Mouse (Mus musculus): ENCODE measurements around the gene Morn3. TPM values are rescaled to one million over a fixed set of nuclear protein-coding genes. Genes with fewer than 3 reads are reported as not detected.

Morn3 gene
- polyA plus RNA-seq, 1 experiment from 2014 or later: 3.9 TPM

DNA sequence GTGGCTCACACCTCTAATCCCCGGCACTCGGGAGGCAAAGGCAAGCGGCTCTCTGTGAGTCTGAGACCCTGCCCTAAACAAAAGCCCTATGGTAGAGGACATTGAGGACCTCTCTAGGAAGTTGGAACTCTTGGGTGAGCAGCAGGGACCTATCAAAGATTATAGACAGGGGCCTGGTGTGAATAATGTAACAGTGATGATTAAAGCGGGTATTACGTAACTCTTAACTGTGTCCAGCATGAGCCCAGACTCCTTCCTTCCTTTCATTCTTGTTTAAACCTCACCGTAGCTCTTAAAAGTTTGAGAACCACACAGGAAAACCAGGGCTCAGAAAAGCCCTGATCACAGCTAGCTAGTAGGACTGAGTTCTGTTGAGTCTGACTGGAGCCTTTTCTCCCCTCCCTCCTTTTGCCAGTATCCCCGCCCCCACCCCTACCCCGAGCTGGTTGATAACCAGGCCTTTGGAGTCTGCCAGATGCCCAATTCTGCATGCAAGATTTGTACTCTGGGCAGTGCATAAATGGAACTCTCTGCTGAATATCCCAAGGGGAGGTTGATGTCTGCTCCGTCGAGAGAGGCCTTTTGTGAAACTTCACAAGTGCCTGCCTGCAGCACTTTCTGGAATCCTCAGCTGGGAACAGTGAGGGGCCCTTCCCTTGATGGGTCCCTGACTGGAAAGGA, 27.3 kb downstream of the Morn3 start:
- H3K4me3 ChIP-seq (ENCODE audit: low read length): no peak overlapping the region
- H3K4me2 ChIP-seq (ENCODE audit: low read depth, low read length): peak overlapping the region; percentile 30; the same call in 1 of the 2 replicates
- peaks cover 32% of the 10 kb centered on the region for H3K4me1 ChIP-seq (replicated peaks; ENCODE audit: control insufficient read depth, insufficient read depth, low read length)
- no peaks in the 10 kb centered on the region for H3K9me3 ChIP-seq (ENCODE audit: control insufficient read depth, low read length)
- peak overlapping the region; percentile 23; the same call in 1 of the 2 replicates for H3K9ac ChIP-seq (ENCODE audit: low read length)
- no peaks in the 10 kb centered on the region for H3K27me3 ChIP-seq (ENCODE audit: control insufficient read depth, insufficient read depth, low read depth, low read length)
- peak overlapping the region; percentile 40 for H3K27ac ChIP-seq (ENCODE audit: low read length)
- ATAC-seq (ENCODE audit: low read depth): no peak
- H3K36me3 ChIP-seq (ENCODE audit: control insufficient read depth, insufficient read depth, low read length): no peaks in the 10 kb centered on the region
- 42% methylated on average over 10 of the region's 10 CpGs for WGBS

DNA sequence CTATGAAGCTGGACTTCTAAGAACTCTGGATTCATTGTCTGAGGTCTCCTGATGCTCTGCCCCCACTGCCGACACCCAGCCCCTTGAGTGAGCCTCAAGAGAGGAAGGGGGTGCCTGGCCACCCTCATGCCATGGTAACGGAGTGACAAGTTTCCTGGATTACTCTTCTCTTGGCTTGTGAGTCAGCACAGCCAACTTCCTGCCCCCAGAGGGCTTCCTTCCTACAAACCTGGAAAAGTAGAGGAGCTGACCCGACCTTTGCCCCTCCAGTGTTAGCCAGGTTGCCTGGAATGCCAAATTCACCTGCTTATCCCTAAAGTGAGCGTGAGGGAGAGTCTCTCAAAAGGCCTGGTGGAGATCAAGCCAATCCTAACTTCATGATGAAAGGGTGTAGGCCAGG, 29.3 kb downstream of the Morn3 start:
- Histone ChIP-seq H3K4me1 (replicated peaks; ENCODE audit: control insufficient read depth, insufficient read depth, low read length) (peaks cover 38% of the 10 kb centered on the region), H3K4me2 (ENCODE audit: low read depth, low read length) (peak overlapping the region; percentile 78; the same call in 1 of the 2 replicates), H3K27me3 (ENCODE audit: control insufficient read depth, insufficient read depth, low read depth, low read length) (no peaks in the 10 kb centered on the region), H3K4me3 (ENCODE audit: low read length) (no peak overlapping the region), H3K27ac (ENCODE audit: low read length) (no peak overlapping the region), H3K9ac (ENCODE audit: low read length) (no peak overlapping the region), H3K9me3 (ENCODE audit: control insufficient read depth, low read length) (no peaks in the 10 kb centered on the region), H3K36me3 (ENCODE audit: control insufficient read depth, insufficient read depth, low read length) (no peaks in the 10 kb centered on the region)
- no peak for ATAC-seq (ENCODE audit: low read depth)
- 64% methylated on average over 4 of the region's 4 CpGs for whole genome bisulfite sequencing

DNA sequence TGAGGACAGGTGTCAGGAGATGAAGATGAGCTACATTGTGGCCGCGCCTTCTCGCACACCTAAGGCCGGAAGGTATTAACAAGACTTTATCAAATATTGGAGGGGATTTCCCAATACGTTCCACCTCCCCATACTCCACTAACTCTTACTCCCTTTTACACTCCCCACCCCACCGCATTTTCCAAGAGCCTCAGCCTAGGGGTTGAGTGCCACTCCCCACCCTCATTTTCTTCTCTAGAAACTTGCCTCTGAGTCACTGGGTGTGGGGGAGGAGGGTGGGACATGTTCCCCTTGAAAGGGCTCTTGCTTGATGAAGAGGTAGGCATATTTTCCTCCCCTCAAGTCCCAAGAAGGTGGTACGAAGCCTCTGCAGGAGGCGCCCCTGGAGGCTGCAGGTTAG, 30.9 kb downstream of the Morn3 start:
- Histone ChIP-seq H3K27ac (ENCODE audit: low read length) (peak overlapping the region; percentile 97), H3K36me3 (ENCODE audit: control insufficient read depth, insufficient read depth, low read length) (no peaks in the 10 kb centered on the region), H3K4me1 (replicated peaks; ENCODE audit: control insufficient read depth, insufficient read depth, low read length) (peaks cover 38% of the 10 kb centered on the region), H3K4me3 (ENCODE audit: low read length) (peak overlapping the region; percentile 86), H3K9me3 (ENCODE audit: control insufficient read depth, low read length) (no peaks in the 10 kb centered on the region), H3K4me2 (ENCODE audit: low read depth, low read length) (peak overlapping the region; percentile 78), H3K9ac (ENCODE audit: low read length) (peak overlapping the region; percentile 88), H3K27me3 (ENCODE audit: control insufficient read depth, insufficient read depth, low read depth, low read length) (no peaks in the 10 kb centered on the region)
- ATAC-seq (ENCODE audit: low read depth): peak; percentile 13
- 19% methylated on average over 8 of the region's 8 CpGs for WGBS

DNA sequence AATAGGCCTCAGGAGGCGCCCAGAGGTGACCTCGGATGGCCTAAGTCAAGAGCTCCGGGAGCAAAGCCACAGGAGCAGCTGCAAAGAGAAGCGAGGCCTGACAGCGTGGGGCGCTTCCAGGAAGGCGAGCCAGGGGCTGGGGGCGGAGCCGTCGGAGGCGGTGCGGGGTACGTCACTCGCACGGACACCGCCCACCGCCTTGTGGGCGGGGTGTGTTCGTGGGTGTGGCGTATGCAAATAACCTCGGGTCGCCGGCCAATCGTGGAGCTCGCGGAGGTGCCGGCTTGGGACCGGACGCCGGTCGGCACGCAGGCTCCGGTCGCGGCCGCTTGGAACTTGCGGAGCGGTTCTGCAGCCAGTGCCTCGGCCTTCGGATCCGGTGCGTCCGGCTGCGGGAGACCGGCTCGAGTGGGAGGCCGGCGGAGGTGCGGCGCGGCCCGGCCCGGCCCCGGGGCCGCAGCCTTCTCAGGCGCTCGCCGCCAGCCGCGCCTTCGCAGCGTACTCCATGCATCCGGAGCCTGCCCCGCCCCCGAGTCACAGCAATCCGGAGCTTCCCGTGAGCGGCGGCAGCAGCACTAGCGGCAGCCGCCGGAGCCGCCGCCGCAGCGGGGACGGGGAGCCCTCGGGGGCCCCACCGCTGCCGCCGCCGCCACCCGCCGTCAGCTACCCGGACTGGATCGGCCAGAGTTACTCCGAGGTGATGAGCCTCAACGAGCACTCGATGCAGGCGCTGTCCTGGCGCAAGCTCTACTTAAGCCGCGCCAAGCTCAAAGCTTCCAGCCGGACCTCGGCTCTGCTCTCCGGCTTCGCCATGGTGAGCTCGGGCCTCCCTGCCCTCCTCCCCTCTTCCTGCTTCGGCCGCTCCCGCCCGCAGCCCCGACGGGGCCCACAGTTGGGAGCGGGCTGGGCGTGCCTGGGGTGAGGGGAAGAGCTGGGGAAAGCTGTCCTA, 31.8 kb downstream of the Morn3 start, which contains the start of gene Orai1:
Gene Orai1, plus strand, starts transcription at position 322 of the 949 bp plus-strand sequence.
- Histone ChIP-seq H3K9ac (ENCODE audit: low read length) (peak within 1 kb of the TSS; percentile 88), H3K36me3 (ENCODE audit: control insufficient read depth, insufficient read depth, low read length) (no peaks in the 10 kb centered on the region), H3K27me3 (ENCODE audit: control insufficient read depth, insufficient read depth, low read depth, low read length) (no peaks in the 10 kb centered on the region), H3K9me3 (ENCODE audit: control insufficient read depth, low read length) (no peaks in the 10 kb centered on the region), H3K4me2 (ENCODE audit: low read depth, low read length) (peak within 1 kb of the TSS; percentile 78), H3K4me1 (replicated peaks; ENCODE audit: control insufficient read depth, insufficient read depth, low read length) (peaks cover 38% of the 10 kb centered on the region), H3K4me3 (ENCODE audit: low read length) (peak within 1 kb of the TSS; percentile 86), H3K27ac (ENCODE audit: low read length) (peak within 1 kb of the TSS; percentile 97)
- WGBS: under 1% methylated on average over 93 of the region's 106 CpGs
- peak; percentile 96 for ATAC-seq (ENCODE audit: low read depth)

DNA sequence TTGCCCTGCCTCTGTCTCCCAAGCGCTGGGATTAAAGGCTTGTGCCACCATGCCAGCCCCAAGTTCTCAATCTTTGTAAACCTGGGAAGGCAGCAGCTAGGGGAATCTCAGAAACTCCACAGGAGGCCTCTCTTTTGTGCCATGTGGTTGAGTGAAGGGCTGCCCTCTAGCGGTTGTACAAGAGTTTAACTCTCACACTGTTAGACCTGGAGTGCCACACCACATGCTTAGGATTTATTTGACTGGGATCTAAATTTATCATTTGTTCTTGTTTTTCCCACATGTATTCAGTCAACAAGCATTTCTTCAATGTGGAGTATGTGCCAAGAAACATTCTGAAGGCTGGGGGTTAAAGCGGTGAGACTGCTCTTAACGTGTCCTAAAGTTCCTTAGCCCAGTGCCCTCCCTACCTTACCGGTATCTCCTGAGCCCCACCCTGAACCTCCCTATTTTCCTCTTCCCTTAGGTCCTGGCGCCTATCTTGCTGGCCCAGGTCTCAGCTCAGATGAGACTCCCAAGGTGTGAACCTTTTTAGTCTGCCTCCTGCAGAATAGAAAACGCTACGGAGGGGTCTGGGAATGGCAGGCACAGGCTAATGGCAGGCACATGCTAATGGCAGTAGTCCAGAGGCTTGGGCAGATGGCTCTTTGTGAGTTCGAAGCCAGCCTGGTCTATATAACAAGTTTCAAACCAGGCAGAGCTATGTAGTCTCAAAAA, 33.1 kb downstream of the Morn3 start:
- no peak overlapping the region for H3K9ac ChIP-seq (ENCODE audit: low read length)
- 54% methylated on average over 9 of the region's 9 CpGs for WGBS
- H3K9me3 ChIP-seq (ENCODE audit: control insufficient read depth, low read length): no peaks in the 10 kb centered on the region
- H3K4me2 ChIP-seq (ENCODE audit: low read depth, low read length): no peak overlapping the region
- peaks cover 36% of the 10 kb centered on the region for H3K4me1 ChIP-seq (replicated peaks; ENCODE audit: control insufficient read depth, insufficient read depth, low read length)
- no peak for ATAC-seq (ENCODE audit: low read depth)
- H3K36me3 ChIP-seq (ENCODE audit: control insufficient read depth, insufficient read depth, low read length): no peaks in the 10 kb centered on the region
- no peak overlapping the region for H3K27ac ChIP-seq (ENCODE audit: low read length)
- H3K27me3 ChIP-seq (ENCODE audit: control insufficient read depth, insufficient read depth, low read depth, low read length): no peaks in the 10 kb centered on the region
- H3K4me3 ChIP-seq (ENCODE audit: low read length): no peak overlapping the region

DNA sequence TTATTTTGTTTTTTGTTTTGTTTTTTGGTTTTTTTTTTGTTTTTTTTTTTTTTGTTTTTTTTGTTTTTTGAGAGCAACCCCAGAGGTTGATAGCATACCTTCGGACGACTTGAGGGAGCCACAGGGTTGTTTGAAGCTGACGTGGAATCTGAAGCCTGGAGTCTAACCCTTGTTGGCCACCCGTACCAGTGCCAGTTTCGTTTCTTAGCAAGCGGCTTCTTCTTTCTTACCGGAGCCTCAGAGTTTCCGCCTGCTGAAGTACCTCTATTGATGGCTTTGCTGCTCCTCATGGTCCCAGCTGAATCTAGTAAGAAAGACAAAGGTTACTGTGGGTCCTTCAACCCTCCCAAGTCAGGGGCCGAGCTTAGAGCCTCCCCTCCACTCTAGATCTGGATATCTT, 35.1 kb downstream of the Morn3 start:
- 94% methylated on average over 9 of the region's 9 CpGs for WGBS
- Histone ChIP-seq H3K36me3 (ENCODE audit: control insufficient read depth, insufficient read depth, low read length) (no peaks in the 10 kb centered on the region), H3K4me2 (ENCODE audit: low read depth, low read length) (no peak overlapping the region), H3K4me1 (replicated peaks; ENCODE audit: control insufficient read depth, insufficient read depth, low read length) (peaks cover 24% of the 10 kb centered on the region), H3K4me3 (ENCODE audit: low read length) (no peak overlapping the region), H3K9me3 (ENCODE audit: control insufficient read depth, low read length) (no peaks in the 10 kb centered on the region), H3K9ac (ENCODE audit: low read length) (no peak overlapping the region), H3K27ac (ENCODE audit: low read length) (no peak overlapping the region), H3K27me3 (ENCODE audit: control insufficient read depth, insufficient read depth, low read depth, low read length) (no peaks in the 10 kb centered on the region)
- no peak for ATAC-seq (ENCODE audit: low read depth)

DNA sequence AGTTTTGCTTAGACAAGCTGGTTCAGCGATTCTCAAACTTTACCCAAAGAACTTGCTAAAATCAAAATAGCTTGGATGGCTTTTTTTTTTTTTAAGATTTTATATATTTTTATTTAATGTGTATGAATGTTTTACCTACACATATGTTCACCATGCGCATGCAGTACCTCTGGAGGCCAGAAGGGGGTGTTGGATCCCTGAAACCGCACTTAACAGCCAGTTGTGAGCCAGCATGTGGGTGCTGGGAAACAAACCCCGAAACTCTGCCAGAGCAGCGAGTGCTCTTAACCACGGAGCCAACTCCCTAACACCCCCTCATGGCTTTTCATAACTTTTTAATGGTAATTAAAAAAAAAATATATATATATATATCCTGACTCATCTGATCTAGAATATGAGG, 36.0 kb downstream of the Morn3 start:
- Histone ChIP-seq H3K4me3 (ENCODE audit: low read length) (no peak overlapping the region), H3K4me1 (replicated peaks; ENCODE audit: control insufficient read depth, insufficient read depth, low read length) (peaks cover 16% of the 10 kb centered on the region), H3K9me3 (ENCODE audit: control insufficient read depth, low read length) (no peaks in the 10 kb centered on the region), H3K36me3 (ENCODE audit: control insufficient read depth, insufficient read depth, low read length) (no peaks in the 10 kb centered on the region), H3K4me2 (ENCODE audit: low read depth, low read length) (no peak overlapping the region), H3K27me3 (ENCODE audit: control insufficient read depth, insufficient read depth, low read depth, low read length) (no peaks in the 10 kb centered on the region), H3K9ac (ENCODE audit: low read length) (no peak overlapping the region), H3K27ac (ENCODE audit: low read length) (no peak overlapping the region)
- 89% methylated on average over 6 of the region's 6 CpGs for WGBS
- no peak for ATAC-seq (ENCODE audit: low read depth)

DNA sequence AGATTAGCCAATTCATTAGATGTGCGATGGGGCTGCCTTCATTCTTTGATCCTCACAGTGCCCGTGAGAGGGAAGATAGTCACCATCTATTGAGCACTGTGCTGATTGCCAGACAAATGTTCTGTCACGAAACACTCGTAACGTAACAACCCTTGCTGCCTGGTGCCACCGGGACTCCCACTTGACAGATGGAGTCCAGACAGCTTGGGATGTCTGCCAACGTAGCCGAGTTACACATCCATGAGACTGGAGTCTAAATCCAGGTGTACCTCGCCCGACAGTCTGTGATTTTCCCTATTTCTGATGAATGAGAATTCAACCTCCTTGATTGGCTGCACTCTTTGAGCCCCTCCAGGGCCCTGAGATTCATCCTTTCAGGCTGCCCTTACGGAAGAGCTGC, 36.9 kb downstream of the Morn3 start:
- H3K27me3 ChIP-seq (ENCODE audit: control insufficient read depth, insufficient read depth, low read depth, low read length): no peaks in the 10 kb centered on the region
- no peaks in the 10 kb centered on the region for H3K9me3 ChIP-seq (ENCODE audit: control insufficient read depth, low read length)
- peaks cover 15% of the 10 kb centered on the region for H3K4me1 ChIP-seq (replicated peaks; ENCODE audit: control insufficient read depth, insufficient read depth, low read length)
- no peak overlapping the region for H3K9ac ChIP-seq (ENCODE audit: low read length)
- no peak overlapping the region for H3K4me3 ChIP-seq (ENCODE audit: low read length)
- no peak overlapping the region for H3K27ac ChIP-seq (ENCODE audit: low read length)
- no peak overlapping the region for H3K4me2 ChIP-seq (ENCODE audit: low read depth, low read length)
- ATAC-seq (ENCODE audit: low read depth): no peak
- H3K36me3 ChIP-seq (ENCODE audit: control insufficient read depth, insufficient read depth, low read length): no peaks in the 10 kb centered on the region
- 41% methylated on average over 11 of the region's 11 CpGs for WGBS
